In genomic region chr3:105714091-105714819, GRCm38 (mm10) we compare ENCODE assay signal across 9 mouse cellular contexts. TPM values are rescaled to one million over a fixed set of nuclear protein-coding genes. Genes with fewer than 3 reads are reported as not detected.
DNase-seq lines count a peak whose midpoint lies in the region; ATAC-seq and TF ChIP-seq lines count a peak whose summit lies in the region.
"Had no signal": no experiment of that assay in that cellular context is flagged by ENCODE, and none has a peak within 500 bp of the region (broad histone marks: within the 10 kb centered on the region; RNA-seq: fewer than 3 reads in every experiment).

No protein-coding gene starts in this region.

- peaks cover 52% of the 10 kb centered on the region for H3K4me1 ChIP-seq in forebrain, embryonic 10.5 days
- H3K4me1 ChIP-seq in forebrain, embryonic 14.5 days (ENCODE audit: control insufficient read depth, insufficient read depth, low read length) = peaks cover 8% of the 10 kb centered on the region; the same call in 1 of the 2 replicates
- H3K4me1 ChIP-seq in embryonic facial prominence, embryonic 11.5 days (ENCODE audit: control insufficient read depth, insufficient read depth, low read length) = peaks cover 6% of the 10 kb centered on the region
- no peaks in the 10 kb centered on the region for H3K4me1 ChIP-seq in thymus, adult 2 months (replicated peaks; ENCODE audit: control insufficient read depth, insufficient read depth, low read length)

- H3K4me3 ChIP-seq in forebrain, embryonic 10.5 days = peak overlapping the region; percentile 8; the same call in 1 of the 2 replicates
- no peak overlapping the region for H3K4me3 ChIP-seq in forebrain, embryonic 14.5 days (ENCODE audit: low read depth, low read length)
- H3K4me3 ChIP-seq in embryonic facial prominence, embryonic 11.5 days (ENCODE audit: low read depth, low read length) = no peak overlapping the region
- no peak overlapping the region for H3K4me3 ChIP-seq in thymus, adult 2 months (ENCODE audit: control insufficient read depth, insufficient read depth, low read length)
- H3K4me3 ChIP-seq: liver, embryonic 13.5 days had no signal

- H3K36me3 ChIP-seq in forebrain, embryonic 10.5 days (replicated peaks) = no peaks in the 10 kb centered on the region
- H3K36me3 ChIP-seq in forebrain, embryonic 14.5 days (ENCODE audit: control insufficient read depth, insufficient read depth, low read length) = no peaks in the 10 kb centered on the region
- no peaks in the 10 kb centered on the region for H3K36me3 ChIP-seq in embryonic facial prominence, embryonic 11.5 days (replicated peaks; ENCODE audit: control insufficient read depth, insufficient read depth, low read depth, low read length)
- H3K36me3 ChIP-seq in thymus, adult 2 months (ENCODE audit: control insufficient read depth, insufficient read depth, low read length) = no peaks in the 10 kb centered on the region; the same call in 1 of the 2 replicates
- H3K36me3 ChIP-seq: liver, embryonic 13.5 days had no signal

- TF ChIP-seq POLR2A in thymus, adult 2 months (IDR thresholded peaks at IDR 0.05; ENCODE audit: control insufficient read depth, extremely low read depth, insufficient read depth, low read length, poor library complexity) = no peak

- H3K4me2 ChIP-seq in forebrain, embryonic 14.5 days (ENCODE audit: low read length) = no peak overlapping the region
- H3K4me2 ChIP-seq in embryonic facial prominence, embryonic 11.5 days (ENCODE audit: low read depth, low read length) = 0 out of 2 replicates have a peak overlapping the region, but pooled peaks have one; percentile 6
- H3K4me2 ChIP-seq: liver, embryonic 13.5 days had no signal

- no peak overlapping the region for H3K9ac ChIP-seq in forebrain, embryonic 14.5 days (ENCODE audit: low read length)
- no peak overlapping the region for H3K9ac ChIP-seq in embryonic facial prominence, embryonic 11.5 days (replicated peaks; ENCODE audit: low read length)
- H3K9ac ChIP-seq: liver, embryonic 13.5 days had no signal

- TF ChIP-seq CTCF in thymus, adult 2 months (IDR thresholded peaks at IDR 0.05; ENCODE audit: borderline replicate concordance, control insufficient read depth, extremely low read depth, insufficient read depth, low read length, poor library complexity) = no peak

- 17% methylated on average over 8 of the region's 8 CpGs for WGBS in forebrain, embryonic 10.5 days
- WGBS in forebrain, embryonic 14.5 days = 24% methylated on average over 8 of the region's 8 CpGs
- WGBS in embryonic facial prominence, embryonic 11.5 days = 3% methylated on average over 8 of the region's 8 CpGs
- WGBS in thymus, adult 2 months = 88% methylated on average over 8 of the region's 8 CpGs

- no peak for DNase-seq in forebrain, embryonic 10.5 days (ENCODE audit: extremely low spot score, low spot score)
- no peak for DNase-seq in forebrain, embryonic 14.5 days (ENCODE audit: low spot score)
- peak; percentile 77 for DNase-seq in embryonic facial prominence, embryonic 11.5 days (ENCODE audit: low spot score)
- DNase-seq in heart, postnatal 14 days = peak; percentile 38 to 53
- DNase-seq in neural tube, embryonic 10.5 days (ENCODE audit: extremely low spot score, low spot score) = peak; percentile 45
- no peak for DNase-seq in layer of hippocampus, adult 11-12 months (ENCODE audit: low spot score)
- no peak for DNase-seq in thymus, adult 2 months
- DNase-seq: liver, embryonic 13.5 days had no signal

- no peak for ATAC-seq in forebrain, embryonic 14.5 days
- peak; percentile 65 for ATAC-seq in embryonic facial prominence, embryonic 11.5 days (replicated peaks; ENCODE audit: insufficient number of reproducible peaks, low FRiP score, low TSS enrichment, low read depth)
- no peak for ATAC-seq in CD4-positive, CD25-positive, alpha-beta regulatory T cell, adult 4 months

- H3K27me3 ChIP-seq in forebrain, embryonic 10.5 days (ENCODE audit: poor library complexity, severe bottlenecking) = 0 out of 2 replicates have a peak, but pooled peaks cover 7% of the 10 kb centered on the region
- H3K27me3 ChIP-seq in forebrain, embryonic 14.5 days (replicated peaks; ENCODE audit: control insufficient read depth, insufficient read depth, low read length) = no peaks in the 10 kb centered on the region
- no peaks in the 10 kb centered on the region for H3K27me3 ChIP-seq in embryonic facial prominence, embryonic 11.5 days (ENCODE audit: control insufficient read depth, insufficient read depth, low read length)
- no peaks in the 10 kb centered on the region for H3K27me3 ChIP-seq in thymus, adult 2 months (ENCODE audit: control insufficient read depth, insufficient read depth, low read length)

- intact Hi-C loops in heart, postnatal 14 days (cut with DNase I) = no loop called here

- peak overlapping the region; percentile 75 for H3K27ac ChIP-seq in forebrain, embryonic 10.5 days
- no peak overlapping the region for H3K27ac ChIP-seq in forebrain, embryonic 14.5 days (ENCODE audit: low read depth, low read length)
- H3K27ac ChIP-seq in embryonic facial prominence, embryonic 11.5 days (replicated peaks; ENCODE audit: low read depth, low read length) = 0 out of 2 replicates have a peak overlapping the region, but pooled peaks have one; percentile 56
- no peak overlapping the region for H3K27ac ChIP-seq in thymus, adult 2 months (ENCODE audit: control insufficient read depth, insufficient read depth, low read length)
- H3K27ac ChIP-seq: liver, embryonic 13.5 days had no signal

- H3K9me3 ChIP-seq in forebrain, embryonic 10.5 days = no peaks in the 10 kb centered on the region
- no peaks in the 10 kb centered on the region for H3K9me3 ChIP-seq in forebrain, embryonic 14.5 days (replicated peaks; ENCODE audit: control insufficient read depth, low read length)
- no peaks in the 10 kb centered on the region for H3K9me3 ChIP-seq in embryonic facial prominence, embryonic 11.5 days (replicated peaks; ENCODE audit: control insufficient read depth, low read length)
- H3K9me3 ChIP-seq: liver, embryonic 13.5 days had no signal

RNA-seq across cellular contexts. Expression of gene Inka2, which starts 9.9 kb away (rescaled TPM):
- polyA plus RNA-seq in forebrain, embryonic 10.5 days (2016; fragmentation: Nextera tagmentation; extraction: Ambion mirVana) = 1.5 and 2.0 TPM in 2 replicates
- 0.74 and 1.1 TPM in 2 replicates for polyA plus RNA-seq in forebrain, embryonic 14.5 days (2014; fragmentation: Nextera tagmentation; extraction: Ambion mirVana)
- 0.80 and 1.3 TPM in 2 replicates for polyA plus RNA-seq in embryonic facial prominence, embryonic 11.5 days (2014; fragmentation: Nextera tagmentation; extraction: Ambion mirVana)
- 10 to 100 TPM; 35.5 to 37.7 TPM for total RNA-seq in heart, postnatal 14 days (2021)
- polyA plus RNA-seq in CD4-positive, CD25-positive, alpha-beta regulatory T cell, adult 4 months (2017; shearing (Covaris generic)) = 1 to 10 TPM; 1.9 to 2.5 TPM
- polyA plus RNA-seq in thymus, adult 2 months (2012; rRNA removed) = 5.5 TPM in 2 replicates

RNA-seq across cellular contexts. Expression of gene Ddx20, which starts 26.9 kb away (rescaled TPM):
- 51.3 and 54.1 TPM in 2 replicates for polyA plus RNA-seq in forebrain, embryonic 10.5 days (2016; fragmentation: Nextera tagmentation; extraction: Ambion mirVana)
- 31.8 and 35.9 TPM in 2 replicates for polyA plus RNA-seq in forebrain, embryonic 14.5 days (2014; fragmentation: Nextera tagmentation; extraction: Ambion mirVana)
- 49.5 and 56.8 TPM in 2 replicates for polyA plus RNA-seq in embryonic facial prominence, embryonic 11.5 days (2014; fragmentation: Nextera tagmentation; extraction: Ambion mirVana)
- total RNA-seq in heart, postnatal 14 days (2021) = 10 to 100 TPM; 11.2 to 12.7 TPM
- 10 to 100 TPM; 10.2 to 12.1 TPM for polyA plus RNA-seq in CD4-positive, CD25-positive, alpha-beta regulatory T cell, adult 4 months (2017; shearing (Covaris generic))
- polyA plus RNA-seq in thymus, adult 2 months (2012; rRNA removed) = 33.5 and 50.2 TPM in 2 replicates

Comparison
In these comparisons a context has a peak if more than half of its experiments do, and no peak if none do; other contexts are left out.
1. H3K27ac ChIP-seq: peak in forebrain, embryonic 10.5 days (single experiment) and embryonic facial prominence, embryonic 11.5 days (single experiment); none in forebrain, embryonic 14.5 days (single experiment) and thymus, adult 2 months (single experiment).
2. DNase-seq: peak in embryonic facial prominence, embryonic 11.5 days (single experiment), heart, postnatal 14 days (2 of 2) and neural tube, embryonic 10.5 days (single experiment); none in forebrain, embryonic 10.5 days (single experiment), forebrain, embryonic 14.5 days (single experiment), layer of hippocampus, adult 11-12 months (single experiment) and thymus, adult 2 months (single experiment).